Mouse (Mus musculus): ENCODE results near the gene Ubxn6.
"Not testable (repeated sequence)": the region's sequence is repeated elsewhere in the genome, so short reads cannot be mapped to it uniquely, and the experiment has no call there.

Gene Ubxn6

GRCm38 (mm10) chr17:56102158-56102557 lies 27.3 kb upstream of the Ubxn6 start:
- no peak for DNase-seq (ENCODE audit: low spot score)

GRCm38 (mm10) chr17:56100811-56101210 lies 26.0 kb upstream of the Ubxn6 start:
- DNase-seq (ENCODE audit: low spot score), result no peak

- DNase-seq (ENCODE audit: low spot score), result no peak
Measured at GRCm38 (mm10) chr17:56098711-56099572, 24.1 kb upstream of the Ubxn6 start.

DNA sequence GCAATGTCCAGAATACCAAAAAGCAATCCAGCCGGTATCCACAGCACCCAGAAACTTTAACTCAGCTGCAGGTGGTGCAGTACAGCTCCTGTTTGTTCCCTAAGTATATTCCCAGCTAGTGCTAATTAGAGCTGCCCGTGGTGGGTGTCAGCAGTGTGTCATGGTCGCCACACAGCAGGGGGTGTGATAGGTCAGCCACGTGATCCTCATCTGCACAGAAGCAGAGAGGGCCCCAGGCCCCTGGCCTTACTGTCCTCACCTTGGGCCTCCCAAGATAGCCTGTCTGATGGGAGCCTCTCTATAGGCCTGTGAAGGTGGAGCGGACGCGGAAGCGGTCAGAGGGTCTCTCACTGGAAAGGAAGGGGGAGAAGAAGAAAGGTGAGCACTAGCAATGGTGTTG lies 23.4 kb upstream of the Ubxn6 start:
- no peak for DNase-seq (ENCODE audit: low spot score)

GRCm38 (mm10) chr17:56096883-56097282 lies 22.1 kb upstream of the Ubxn6 start:
- DNase-seq (ENCODE audit: low spot score), result no peak

- no peak for DNase-seq (ENCODE audit: low spot score)
Measured at GRCm38 (mm10) chr17:56092794-56093193, 18.0 kb upstream of the Ubxn6 start.

- DNase-seq (ENCODE audit: low spot score), result no peak
Measured at GRCm38 (mm10) chr17:56092312-56092711, 17.5 kb upstream of the Ubxn6 start.

DNA sequence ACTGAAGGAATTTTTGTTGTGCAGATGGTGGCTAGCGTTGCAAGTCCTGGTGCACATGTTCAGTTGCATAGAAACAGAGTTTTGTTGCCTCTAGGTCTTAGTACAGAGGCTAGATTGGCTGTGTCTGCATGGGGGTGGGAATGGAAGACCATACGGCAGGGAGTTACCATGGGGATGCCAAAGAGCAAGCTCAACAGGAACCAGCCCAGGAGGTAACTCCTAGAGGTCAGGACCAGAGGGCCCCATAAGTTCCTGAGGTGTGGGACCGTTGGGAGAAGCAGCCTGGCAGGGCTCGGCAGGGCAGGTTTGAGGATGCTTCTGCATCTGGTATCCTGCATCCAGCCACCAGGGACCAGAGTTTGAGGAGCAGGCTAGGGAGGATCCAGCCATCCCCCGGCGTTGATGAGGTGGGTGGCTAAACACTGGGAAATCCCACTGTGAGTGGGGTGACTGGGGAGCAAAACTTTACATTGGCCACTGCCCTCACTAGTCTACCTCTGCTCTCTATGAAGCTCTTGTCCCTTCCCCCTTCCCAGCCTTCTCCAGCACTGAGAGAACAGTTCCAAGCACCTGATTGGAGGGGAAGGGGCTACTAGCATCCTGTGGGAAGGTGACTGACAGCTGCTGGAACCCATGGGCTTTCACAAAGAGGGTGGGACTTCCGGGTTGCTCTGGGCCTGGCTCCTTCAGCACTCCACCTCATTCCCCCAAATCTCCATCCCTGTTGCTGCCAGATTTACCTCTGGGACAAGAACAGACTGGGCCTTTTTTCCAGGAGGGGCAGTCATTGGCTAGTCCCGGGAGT lies 6.2 kb upstream of the Ubxn6 start:
- peak; percentile 59 for DNase-seq (ENCODE audit: low spot score)

- no peak for DNase-seq (ENCODE audit: low spot score)
Measured at GRCm38 (mm10) chr17:56079921-56080320, 5.1 kb upstream of the Ubxn6 start.

DNA sequence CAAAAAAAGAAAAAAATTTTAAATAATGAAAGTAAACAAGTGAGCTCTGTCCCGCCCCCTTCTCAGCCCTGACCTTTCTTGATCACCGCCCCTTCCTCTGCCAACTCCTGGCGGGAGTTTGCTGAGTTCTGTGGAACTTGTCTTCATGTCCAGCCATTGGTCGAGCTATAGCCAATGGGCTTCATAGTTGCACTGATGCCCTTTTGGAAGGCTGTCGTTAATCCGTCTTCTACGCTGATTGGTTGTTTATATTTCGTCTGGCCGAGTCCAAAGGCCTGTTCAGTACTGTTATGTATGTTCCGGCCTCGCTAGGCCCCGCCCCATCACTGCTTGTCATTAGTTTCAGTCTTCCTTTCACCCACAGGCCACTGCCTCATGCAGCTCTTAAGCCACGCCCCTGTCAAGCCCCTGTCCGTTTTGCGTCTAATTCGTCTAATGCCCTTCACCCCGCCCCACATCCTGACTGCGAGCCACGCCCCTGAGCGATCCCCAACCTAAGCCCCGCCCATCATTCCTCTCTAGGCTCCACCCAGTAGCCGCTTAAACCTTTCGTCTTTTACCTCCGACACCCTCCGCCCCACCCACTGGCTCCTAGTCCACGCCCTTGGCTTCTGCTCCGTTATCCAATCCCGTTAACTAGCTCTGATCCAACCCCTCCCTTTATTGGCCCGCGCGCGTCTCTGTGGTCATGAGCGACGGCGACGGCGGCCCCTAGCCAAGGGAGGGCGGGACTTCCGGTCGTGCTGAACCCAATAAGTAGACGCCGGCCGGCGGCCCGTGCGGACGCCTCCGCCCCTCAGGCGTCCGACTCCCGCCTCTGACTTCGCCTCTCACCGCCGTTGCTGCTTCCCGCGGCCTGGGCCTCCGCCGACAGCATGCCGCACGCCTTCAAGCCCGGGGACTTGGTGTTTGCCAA lies 4.3 kb upstream of the Ubxn6 start, which contains the start of gene Hdgfl2:
TSS of gene Hdgfl2 (plus strand) at position 755 of the 916 bp plus-strand sequence.
- peak; percentile 100 for DNase-seq (ENCODE audit: low spot score)

DNA sequence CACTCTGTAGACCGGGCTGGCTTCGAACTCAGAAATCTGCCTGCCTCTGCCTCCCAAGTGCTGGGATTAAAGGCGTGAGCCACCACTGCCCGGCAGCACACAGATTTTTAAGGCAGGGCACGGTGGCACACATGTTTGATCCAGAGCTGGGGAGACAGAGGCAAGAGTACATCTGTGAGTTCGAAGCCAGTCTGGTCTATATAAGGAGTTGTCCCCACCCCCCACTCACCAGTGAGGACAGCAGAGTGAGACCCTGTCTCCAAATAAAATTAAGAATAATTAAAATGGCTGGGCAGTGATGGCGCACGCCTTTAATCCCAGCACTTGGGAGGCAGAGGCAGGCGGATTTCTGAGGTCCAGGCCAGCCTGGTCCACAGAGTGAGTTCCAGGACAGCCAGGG lies 3.5 kb upstream of the Ubxn6 start:
- DNase-seq (ENCODE audit: low spot score), result not testable (repeated sequence)

- no peak for DNase-seq (ENCODE audit: low spot score)
Measured at GRCm38 (mm10) chr17:56077523-56077922, 2.7 kb upstream of the Ubxn6 start.

DNA sequence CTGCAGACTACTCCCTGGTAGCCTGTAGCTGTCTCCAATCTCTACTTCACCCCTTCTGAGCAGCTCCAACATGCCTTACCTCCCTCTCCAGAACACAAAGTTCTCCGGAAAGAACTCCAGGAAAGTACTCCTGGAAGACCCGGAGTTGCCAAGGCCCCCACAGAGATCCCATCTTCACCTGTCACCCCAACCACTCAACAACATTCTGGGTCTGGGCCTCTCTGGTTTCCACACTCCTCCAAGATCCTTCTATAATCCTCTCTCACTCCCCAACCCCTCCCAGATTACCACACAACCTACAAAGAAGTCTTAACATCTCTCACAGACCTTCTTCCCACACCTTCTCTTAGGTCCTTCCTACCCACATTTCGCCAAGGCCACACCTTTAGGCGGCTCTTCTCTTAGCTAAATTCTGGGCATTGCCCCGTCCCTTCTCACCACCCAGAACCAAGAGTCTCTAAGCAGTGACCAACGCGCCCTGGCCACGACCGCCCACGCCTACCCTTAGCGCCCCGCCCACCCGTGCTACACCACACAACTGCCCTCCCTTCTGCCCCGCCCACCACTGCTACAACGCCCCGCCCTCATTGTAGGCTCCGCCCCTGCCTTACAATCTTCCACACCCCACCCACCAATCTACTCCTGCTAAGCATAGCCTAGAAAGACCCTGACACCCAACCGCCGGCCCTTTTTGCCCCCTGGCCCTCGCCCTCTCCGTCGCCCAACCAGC lies 566 bp downstream of the Ubxn6 start:
- peak; percentile 80 for DNase-seq (ENCODE audit: low spot score)

GRCm38 (mm10) chr17:56072243-56072642 lies 2.6 kb downstream of the Ubxn6 start:
- no peak for DNase-seq (ENCODE audit: low spot score)

DNA sequence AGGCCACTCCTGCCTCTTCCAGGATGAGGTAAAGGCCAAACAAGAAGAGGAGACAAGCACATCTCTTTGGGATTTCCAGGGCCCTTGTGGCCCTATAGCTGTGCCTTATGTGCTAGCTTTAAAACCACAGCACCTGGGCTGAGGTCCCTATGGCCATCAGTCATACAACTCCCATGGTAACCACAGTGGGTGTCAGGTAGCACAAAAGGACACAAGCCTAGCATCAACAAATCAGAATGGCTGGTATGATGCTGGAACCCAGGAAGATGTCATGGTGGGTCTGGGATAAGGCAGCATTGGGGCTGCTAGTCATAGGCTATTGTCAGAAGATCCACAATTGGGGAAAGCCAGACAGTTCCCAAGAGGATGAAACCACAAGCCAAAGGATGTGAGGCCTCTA lies 3.7 kb downstream of the Ubxn6 start:
- DNase-seq (ENCODE audit: low spot score), result no peak

DNA sequence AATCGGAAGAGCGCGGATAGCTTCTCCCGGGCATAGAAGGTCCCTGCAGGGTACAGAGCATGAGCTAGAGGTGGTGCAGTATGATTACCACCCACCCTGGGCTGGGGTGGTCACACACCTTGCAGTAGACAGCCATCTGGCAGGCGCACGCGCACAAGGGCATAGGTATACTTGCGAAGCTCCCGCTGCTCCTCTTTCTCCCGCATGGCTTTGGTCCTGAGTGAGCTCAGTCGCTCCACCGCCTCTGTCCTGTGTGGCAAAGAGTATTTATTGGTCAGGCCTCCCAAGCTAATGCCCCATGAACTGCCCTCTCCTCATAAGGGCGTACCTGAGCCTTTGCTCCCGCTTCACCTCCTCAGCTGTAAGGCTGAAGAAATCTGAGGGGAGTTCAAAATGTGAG lies 5.8 kb downstream of the Ubxn6 start:
- DNase-seq (ENCODE audit: low spot score), result no peak

DNA sequence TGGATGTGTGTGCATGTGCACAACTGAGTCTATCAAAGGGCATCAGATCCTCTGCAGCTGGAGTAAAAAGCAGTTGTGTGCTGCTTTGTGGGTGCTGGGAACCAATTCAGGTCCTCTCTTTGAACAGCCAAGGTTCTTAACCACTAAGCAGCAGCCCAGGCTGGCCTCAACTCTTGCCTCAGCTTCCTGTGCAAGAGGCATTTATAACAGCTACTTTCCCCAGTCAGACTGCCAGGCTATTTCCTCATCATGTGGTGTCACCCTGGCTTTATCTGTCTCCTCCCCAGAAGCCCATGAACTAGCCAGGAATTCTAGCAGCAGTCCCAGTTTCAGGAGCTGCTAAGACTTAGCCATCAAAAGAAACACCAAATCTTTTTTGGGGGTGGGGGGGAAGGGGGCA lies 8.4 kb downstream of the Ubxn6 start:
- DNase-seq (ENCODE audit: low spot score), result no peak

- not testable (repeated sequence) for DNase-seq (ENCODE audit: low spot score)
Measured at GRCm38 (mm10) chr17:56065715-56066114, 9.1 kb downstream of the Ubxn6 start.

GRCm38 (mm10) chr17:56062081-56062480 lies 12.7 kb downstream of the Ubxn6 start:
- DNase-seq (ENCODE audit: low spot score), result no peak

DNA sequence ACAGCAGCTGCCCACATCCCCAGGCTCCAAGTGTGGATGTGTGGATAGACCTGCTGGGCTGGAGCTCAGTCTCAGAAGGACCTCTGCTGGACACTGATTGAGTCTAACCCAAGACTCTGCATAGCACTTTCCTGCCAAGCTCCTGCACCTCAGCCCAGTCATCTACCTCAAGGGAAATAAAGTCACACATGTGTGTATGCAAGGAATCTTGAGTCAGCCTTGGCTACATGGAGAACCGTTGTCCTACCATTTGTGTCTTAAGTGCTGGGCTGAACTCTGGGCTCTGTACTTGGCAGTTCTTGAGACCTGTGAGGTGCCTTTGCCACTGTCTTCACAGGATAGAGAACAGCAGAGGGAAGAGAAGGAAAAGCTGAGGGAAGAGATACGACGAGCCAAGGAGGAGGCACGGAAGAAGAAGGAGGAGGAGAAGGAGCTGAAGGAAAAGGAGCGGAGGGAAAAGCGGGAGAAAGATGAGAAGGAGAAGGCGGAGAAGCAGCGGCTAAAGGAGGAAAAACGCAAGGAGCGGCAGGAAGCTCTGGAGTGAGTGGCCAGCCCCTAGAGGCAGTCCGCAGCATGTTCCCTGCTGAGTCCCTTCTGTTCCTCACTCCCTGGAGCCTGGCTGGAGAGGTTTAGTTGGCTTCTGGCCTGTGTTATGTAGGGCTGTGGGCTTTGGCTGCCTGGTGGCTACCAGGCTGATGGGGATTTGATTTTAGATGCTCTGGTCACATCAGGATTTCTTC lies 17.3 kb downstream of the Ubxn6 start:
- no peak for DNase-seq (ENCODE audit: low spot score)

All from layer of hippocampus, adult 11-12 months (tissue).